In genomic region chr19:8786008-8786781, GRCm38 (mm10) we compare ENCODE assay signal across 8 mouse cellular contexts. TPM values are rescaled to one million over a fixed set of nuclear protein-coding genes. Genes with fewer than 3 reads are reported as not detected.
DNase-seq lines count a peak whose midpoint lies in the region; ATAC-seq and TF ChIP-seq lines count a peak whose summit lies in the region.

Gene Taf6l (minus strand): TSS chr19:8786417.

- peak within 1 kb of the TSS; percentile 76 for H3K27ac ChIP-seq in forebrain, embryonic 12.5 days
- peak within 1 kb of the TSS; percentile 68 for H3K27ac ChIP-seq in heart, postnatal 0 days (ENCODE audit: low read depth)
- H3K27ac ChIP-seq in liver, embryonic 16.5 days (ENCODE audit: low read length) = peak within 1 kb of the TSS; percentile 79
- H3K27ac ChIP-seq in neural tube, embryonic 13.5 days (replicated peaks) = peak within 1 kb of the TSS; percentile 76
- H3K27ac ChIP-seq in testis, adult 2 months (ENCODE audit: control insufficient read depth, insufficient read depth, low read depth, low read length) = peak within 1 kb of the TSS; percentile 72

- ATAC-seq in forebrain, embryonic 12.5 days (ENCODE audit: low FRiP score) = peak; percentile 100
- peak; percentile 99 for ATAC-seq in heart, postnatal 0 days (ENCODE audit: insufficient read depth, low read depth)
- ATAC-seq in liver, embryonic 16.5 days (ENCODE audit: low read depth) = peak; percentile 99
- peak; percentile 100 for ATAC-seq in neural tube, embryonic 13.5 days (ENCODE audit: low read depth)

- peak within 1 kb of the TSS; percentile 72 for H3K4me2 ChIP-seq in forebrain, embryonic 12.5 days
- peak within 1 kb of the TSS; percentile 86 for H3K4me2 ChIP-seq in heart, postnatal 0 days (ENCODE audit: low read depth, low read length)
- peak within 1 kb of the TSS; percentile 89 for H3K4me2 ChIP-seq in liver, embryonic 16.5 days (ENCODE audit: low read depth, low read length)
- H3K4me2 ChIP-seq in neural tube, embryonic 13.5 days = peak within 1 kb of the TSS; percentile 65

- peak; percentile 95 for DNase-seq in c-Kit-positive CD71-positive TER-119-positive erythroid progenitor cells, embryonic 14.5 days (ENCODE audit: low spot score)
- DNase-seq in heart, postnatal 0 days (ENCODE audit: low spot score) = peak; percentile 95
- DNase-seq in kidney, postnatal 4 days = peak; percentile 90 to 95

- no peaks in the 10 kb centered on the region for H3K9me3 ChIP-seq in E14TG2a.4 (ENCODE audit: low read length)
- no peaks in the 10 kb centered on the region for H3K9me3 ChIP-seq in forebrain, embryonic 12.5 days
- no peaks in the 10 kb centered on the region for H3K9me3 ChIP-seq in heart, postnatal 0 days (replicated peaks; ENCODE audit: control insufficient read depth, low read length)
- no peaks in the 10 kb centered on the region for H3K9me3 ChIP-seq in liver, embryonic 16.5 days (replicated peaks; ENCODE audit: control insufficient read depth, low read length)
- H3K9me3 ChIP-seq in neural tube, embryonic 13.5 days = no peaks in the 10 kb centered on the region

- peak; percentile 71 for TF ChIP-seq POLR2A in testis, adult 2 months (IDR thresholded peaks at IDR 0.05; ENCODE audit: control insufficient read depth, low read depth, low read length)

- WGBS in forebrain, embryonic 12.5 days = 1% methylated on average over 32 of the region's 32 CpGs
- WGBS in heart, postnatal 0 days = 1% methylated on average over 32 of the region's 32 CpGs
- WGBS in liver, embryonic 16.5 days (ENCODE audit: insufficient replicate concordance) = under 1% methylated on average over 32 of the region's 32 CpGs
- WGBS in neural tube, embryonic 13.5 days = under 1% methylated on average over 32 of the region's 32 CpGs

- peaks cover 52% of the 10 kb centered on the region for H3K4me1 ChIP-seq in E14TG2a.4 (replicated peaks; ENCODE audit: low read depth, low read length)
- H3K4me1 ChIP-seq in forebrain, embryonic 12.5 days = peaks cover 22% of the 10 kb centered on the region
- no peaks in the 10 kb centered on the region; the same call in 1 of the 2 replicates for H3K4me1 ChIP-seq in heart, postnatal 0 days (ENCODE audit: control insufficient read depth, insufficient read depth)
- peaks cover 15% of the 10 kb centered on the region for H3K4me1 ChIP-seq in liver, embryonic 16.5 days (ENCODE audit: control insufficient read depth, low read depth, low read length)
- peaks cover 22% of the 10 kb centered on the region for H3K4me1 ChIP-seq in neural tube, embryonic 13.5 days (replicated peaks)
- peaks cover 9% of the 10 kb centered on the region for H3K4me1 ChIP-seq in testis, adult 2 months (ENCODE audit: control insufficient read depth, insufficient read depth, low read length)

- peaks cover 47% of the 10 kb centered on the region for H3K36me3 ChIP-seq in E14TG2a.4 (ENCODE audit: insufficient read depth, low read length)
- H3K36me3 ChIP-seq in forebrain, embryonic 12.5 days (replicated peaks) = peaks cover 32% of the 10 kb centered on the region
- peaks cover 26% of the 10 kb centered on the region for H3K36me3 ChIP-seq in heart, postnatal 0 days (replicated peaks; ENCODE audit: control insufficient read depth, insufficient read depth, low read length)
- H3K36me3 ChIP-seq in liver, embryonic 16.5 days (ENCODE audit: control insufficient read depth, insufficient read depth) = peaks cover 15% of the 10 kb centered on the region
- H3K36me3 ChIP-seq in neural tube, embryonic 13.5 days = peaks cover 33% of the 10 kb centered on the region
- no peaks in the 10 kb centered on the region; the same call in 1 of the 2 replicates for H3K36me3 ChIP-seq in testis, adult 2 months (ENCODE audit: control insufficient read depth, insufficient read depth, low read length)

- TF ChIP-seq EP300 in heart, postnatal 0 days (IDR thresholded peaks at IDR 0.05; ENCODE audit: low read depth) = no peak

- TF ChIP-seq CTCF in E14TG2a.4 (conservative IDR thresholded peaks at IDR 0.05; ENCODE audit: low read length) = no peak
- TF ChIP-seq CTCF in heart, postnatal 0 days (IDR thresholded peaks at IDR 0.05; ENCODE audit: low read depth) = peak; percentile 36
- TF ChIP-seq CTCF in testis, adult 2 months (IDR thresholded peaks at IDR 0.05; ENCODE audit: control insufficient read depth, insufficient read depth, insufficient replicate concordance, low read depth, low read length) = peak; percentile 27; the same call in 1 of the 2 replicates

- H3K27me3 ChIP-seq in E14TG2a.4 (ENCODE audit: insufficient read depth, low read length) = no peaks in the 10 kb centered on the region
- no peaks in the 10 kb centered on the region for H3K27me3 ChIP-seq in forebrain, embryonic 12.5 days
- H3K27me3 ChIP-seq in heart, postnatal 0 days (ENCODE audit: control insufficient read depth, insufficient read depth, low read length) = no peaks in the 10 kb centered on the region
- no peaks in the 10 kb centered on the region for H3K27me3 ChIP-seq in liver, embryonic 16.5 days (ENCODE audit: control insufficient read depth, insufficient read depth, low read depth, low read length)
- no peaks in the 10 kb centered on the region for H3K27me3 ChIP-seq in neural tube, embryonic 13.5 days
- no peaks in the 10 kb centered on the region for H3K27me3 ChIP-seq in testis, adult 2 months (ENCODE audit: control insufficient read depth, insufficient read depth, low read length)

- H3K4me3 ChIP-seq in E14TG2a.4 (replicated peaks; ENCODE audit: low read length) = peak within 1 kb of the TSS; percentile 90
- H3K4me3 ChIP-seq in forebrain, embryonic 12.5 days (replicated peaks) = peak within 1 kb of the TSS; percentile 78
- H3K4me3 ChIP-seq in heart, postnatal 0 days (ENCODE audit: low read depth, low read length) = peak within 1 kb of the TSS; percentile 85
- peak within 1 kb of the TSS; percentile 82 for H3K4me3 ChIP-seq in liver, embryonic 16.5 days (ENCODE audit: low read depth, low read length)
- H3K4me3 ChIP-seq in neural tube, embryonic 13.5 days = peak within 1 kb of the TSS; percentile 69
- H3K4me3 ChIP-seq in testis, adult 2 months (ENCODE audit: control insufficient read depth, low read depth, low read length) = peak within 1 kb of the TSS; percentile 89

- H3K9ac ChIP-seq in forebrain, embryonic 12.5 days = peak within 1 kb of the TSS; percentile 77
- peak within 1 kb of the TSS; percentile 67 for H3K9ac ChIP-seq in heart, postnatal 0 days (replicated peaks; ENCODE audit: low read depth, low read length)
- H3K9ac ChIP-seq in liver, embryonic 16.5 days (ENCODE audit: low read depth, low read length) = peak within 1 kb of the TSS; percentile 78
- H3K9ac ChIP-seq in neural tube, embryonic 13.5 days = peak within 1 kb of the TSS; percentile 77

RNA-seq across cellular contexts. Expression of gene Taf6l, which starts in this region (rescaled TPM):
- polyA plus RNA-seq in forebrain, embryonic 12.5 days (2016; fragmentation: Nextera tagmentation; extraction: Ambion mirVana) = 35.9 and 41.5 TPM in 2 replicates
- 11.7 and 14.9 TPM in 2 replicates for total RNA-seq in heart, postnatal 0 days (2014; rRNA removed; ENCODE audit: low replicate concordance)
- polyA plus RNA-seq in heart, postnatal 0 days (2015; fragmentation: Nextera tagmentation; extraction: Ambion mirVana) = 12.8 and 14.5 TPM in 2 replicates
- 10.0 and 11.0 TPM in 2 replicates for polyA plus RNA-seq in liver, embryonic 16.5 days (2015; fragmentation: Nextera tagmentation; extraction: Ambion mirVana)
- 22.9 and 25.9 TPM in 2 replicates for polyA plus RNA-seq in neural tube, embryonic 13.5 days (2015; fragmentation: Nextera tagmentation; extraction: Ambion mirVana)
- polyA plus RNA-seq in testis, adult 2 months (2012; rRNA removed) = 28.1 and 36.2 TPM in 2 replicates

Comparison
In these comparisons a context has a peak if more than half of its experiments do, and no peak if none do; other contexts are left out.
1. Peak in every context shown above with its lines: DNase-seq, ATAC-seq, H3K4me3 ChIP-seq and H3K27ac ChIP-seq.